Mouse (Mus musculus): Measurements from ENCODE around the gene Xlr3a.
"Not testable (repeated sequence)": the region's sequence is repeated elsewhere in the genome, so short reads cannot be mapped to it uniquely, and the experiment has no call there.

Gene Xlr3a

GRCm38 (mm10) chrX:73096941-73097508 lies at the start of gene Xlr3a:
Gene Xlr3a (minus strand): TSS chrX:73097095.
- not testable (repeated sequence) for DNase-seq (ENCODE audit: low spot score)

- not testable (repeated sequence) for DNase-seq (ENCODE audit: low spot score)
These were observed 46.3 kb upstream of the Xlr3a start for GRCm38 (mm10) chrX:73143218-73143618.

DNA sequence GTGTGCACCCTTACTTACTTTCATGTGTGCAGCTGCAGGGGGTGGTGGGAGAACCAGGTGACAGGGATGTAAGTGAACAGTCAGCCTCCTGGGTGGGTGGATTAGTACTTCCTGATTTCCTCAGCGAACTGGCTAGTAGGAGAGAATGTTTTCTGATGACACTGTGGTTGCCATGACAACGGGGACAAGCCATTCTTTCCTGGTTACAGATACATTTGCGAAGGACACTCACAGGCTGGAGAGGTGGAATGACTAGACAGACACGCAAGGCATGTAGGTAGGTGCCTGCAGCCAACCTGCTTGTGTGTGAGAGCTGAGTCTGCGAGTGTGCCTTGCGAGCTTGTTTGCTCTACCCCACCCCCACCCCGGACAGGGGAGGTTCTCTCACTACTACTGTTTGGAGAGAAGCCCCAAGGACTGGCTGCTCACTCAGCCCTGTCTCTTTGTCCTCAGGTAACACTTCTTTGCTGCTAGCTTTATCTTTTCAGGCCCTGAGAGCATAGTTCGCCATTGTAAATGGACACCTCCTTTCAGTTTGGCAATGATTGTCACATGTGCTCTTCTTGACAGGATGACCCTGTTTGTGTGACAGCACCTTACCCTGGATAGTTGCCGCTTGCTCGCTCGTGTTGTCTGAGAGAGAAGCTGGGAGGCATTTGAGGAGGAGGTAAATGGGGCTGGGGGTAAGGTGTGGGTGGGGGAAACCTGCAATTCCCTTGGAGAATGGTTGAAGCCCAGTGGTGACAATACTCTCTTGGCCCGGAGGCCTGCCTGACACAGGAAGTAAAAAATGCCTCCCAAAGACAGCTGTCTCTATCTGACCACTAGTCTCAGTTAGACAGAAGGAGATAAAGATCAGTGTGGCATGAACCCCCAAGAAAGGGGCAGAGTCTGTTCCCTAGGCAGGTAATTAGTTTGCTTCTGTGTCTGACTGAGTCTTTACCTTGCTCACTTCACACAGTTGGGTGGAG lies 26.2 kb upstream of the Xlr3a start:
- DNase-seq (ENCODE audit: low spot score): not testable (repeated sequence)

GRCm38 (mm10) chrX:73116747-73117146 lies 19.9 kb upstream of the Xlr3a start, which contains the start of gene Gm14685:
Gene Gm14685 (plus strand): TSS chrX:73117047.
- not testable (repeated sequence) for DNase-seq (ENCODE audit: low spot score)

DNA sequence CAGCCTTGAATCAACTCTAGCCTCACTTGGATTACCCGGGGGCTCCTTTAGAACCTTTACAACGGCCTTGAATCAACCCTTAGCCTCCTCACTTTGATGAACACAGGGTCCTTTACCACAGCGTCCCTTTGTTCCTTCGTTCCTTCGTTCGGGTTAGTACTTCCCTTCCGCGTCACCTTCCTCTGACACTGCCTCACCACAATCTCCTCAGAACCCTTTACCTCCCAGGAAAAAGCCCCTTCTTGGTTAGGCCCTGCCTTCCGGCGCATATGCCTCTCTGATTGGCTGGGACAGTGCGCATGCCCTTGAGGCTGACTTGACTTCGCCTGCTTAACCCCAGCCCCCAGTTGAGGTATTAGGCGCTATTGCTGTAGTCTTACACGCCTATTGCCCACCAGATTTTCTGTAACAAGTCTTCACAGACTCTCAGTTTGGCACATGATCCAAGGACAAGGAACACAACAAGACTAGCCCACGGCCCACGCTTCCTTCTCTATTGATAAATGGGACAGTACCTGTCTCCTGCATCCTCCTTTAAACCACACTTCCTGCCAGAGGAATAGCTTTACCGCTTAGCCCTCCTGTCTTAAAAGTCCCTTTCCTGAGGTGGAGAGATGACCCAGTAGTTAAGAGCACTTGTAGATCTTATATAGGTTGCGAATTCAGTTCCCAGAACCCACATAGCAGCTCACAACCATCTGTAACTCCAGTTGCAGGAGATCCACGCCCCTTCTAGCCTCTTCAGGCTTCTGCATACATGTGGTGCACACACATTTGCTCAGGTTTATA lies 14.4 kb downstream of the Xlr3a start, which contains the start of gene Xlr4a:
Gene Xlr4a, minus strand, starts transcription at position 212 of the 789 bp plus-strand sequence.
- DNase-seq (ENCODE audit: low spot score): not testable (repeated sequence)

GRCm38 (mm10) chrX:73066765-73067312 lies 30.1 kb downstream of the Xlr3a start:
- DNase-seq (ENCODE audit: low spot score): not testable (repeated sequence)

GRCm38 (mm10) chrX:73064415-73064793 lies 32.5 kb downstream of the Xlr3a start, which contains the start of gene Pnma3:
Gene Pnma3 (plus strand): TSS chrX:73064787.
- DNase-seq (ENCODE audit: low spot score): no peak

GRCm38 (mm10) chrX:73063512-73064414 lies 33.1 kb downstream of the Xlr3a start:
- no peak for DNase-seq (ENCODE audit: low spot score)

GRCm38 (mm10) chrX:73062323-73062722 lies 34.6 kb downstream of the Xlr3a start:
- no peak for DNase-seq (ENCODE audit: low spot score)

- DNase-seq (ENCODE audit: low spot score): no peak
These were observed 35.4 kb downstream of the Xlr3a start for GRCm38 (mm10) chrX:73061528-73061927.

DNA sequence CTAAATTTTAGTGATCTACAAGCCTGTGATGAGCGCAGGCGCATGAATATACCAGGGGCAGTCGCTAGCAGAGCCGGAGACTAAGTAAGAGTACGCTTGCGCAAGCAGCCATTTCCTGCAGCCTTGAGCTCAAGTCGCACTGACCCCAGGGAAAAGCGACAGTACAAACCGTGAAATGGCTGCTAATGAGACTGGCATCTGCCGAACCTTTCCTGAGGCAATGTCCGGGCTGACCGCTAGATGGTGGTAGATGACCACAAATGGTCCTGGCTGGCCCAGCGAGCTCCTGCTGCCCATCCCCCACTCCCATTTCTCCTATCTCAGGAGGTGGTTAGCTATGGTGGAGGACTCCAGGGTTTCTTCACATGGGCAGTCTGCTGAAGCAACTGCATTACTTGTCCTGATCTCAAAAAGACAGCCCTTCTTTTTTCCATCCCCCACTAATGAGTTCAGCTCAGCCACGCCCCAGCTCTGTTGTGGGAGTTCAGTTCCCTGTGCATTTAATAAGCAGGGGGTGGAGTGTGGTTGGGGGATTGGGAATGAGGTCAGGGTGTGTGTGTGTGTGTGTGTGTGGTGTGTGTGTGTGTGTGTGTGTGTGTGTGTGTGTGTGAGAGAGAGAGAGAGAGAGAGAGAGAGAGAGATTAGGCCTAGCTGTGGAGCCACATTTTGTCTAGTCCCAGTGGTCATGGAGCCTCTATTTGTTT lies 42.9 kb downstream of the Xlr3a start:
- peak; percentile 88 for DNase-seq (ENCODE audit: low spot score)

DNA sequence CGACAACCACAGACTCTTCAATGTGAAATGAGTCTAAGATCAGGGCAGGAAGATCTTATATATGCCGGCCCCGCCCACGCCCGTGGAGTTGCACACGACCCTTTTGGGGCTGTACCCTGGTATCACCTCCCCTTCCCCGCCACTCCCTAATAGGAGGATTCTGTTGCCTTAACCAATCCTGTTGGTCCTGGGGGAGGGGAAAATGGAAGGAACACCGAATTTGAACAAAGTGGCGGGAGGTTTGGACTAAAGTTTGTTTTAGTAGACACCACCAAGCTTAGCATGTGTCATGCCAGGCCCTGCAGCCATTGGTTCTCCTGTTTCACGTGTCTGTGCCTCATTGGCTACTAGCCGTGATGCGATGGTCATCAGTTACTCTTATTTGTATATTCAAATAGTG lies 57.2 kb downstream of the Xlr3a start:
- DNase-seq (ENCODE audit: low spot score): no peak

DNA sequence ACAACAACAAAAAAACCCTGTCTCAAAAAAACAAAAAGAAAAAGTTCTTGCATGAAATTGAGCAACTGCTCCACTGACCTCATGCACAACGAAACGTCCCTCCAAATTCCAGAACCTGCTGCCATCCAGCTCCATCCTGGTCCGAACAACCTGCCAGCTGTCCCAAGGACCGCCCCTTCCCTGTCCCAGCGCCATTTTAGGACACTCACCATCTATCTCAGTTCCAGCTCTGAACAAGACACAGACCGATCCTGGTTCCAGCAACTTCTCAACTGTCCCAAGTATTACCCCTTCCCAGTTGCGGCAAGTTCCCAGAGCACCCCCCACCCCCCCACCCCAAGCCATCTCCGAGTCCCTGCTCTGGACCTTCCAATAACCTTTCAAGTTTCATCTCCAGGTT lies 58.1 kb downstream of the Xlr3a start:
- no peak for DNase-seq (ENCODE audit: low spot score)

DNA sequence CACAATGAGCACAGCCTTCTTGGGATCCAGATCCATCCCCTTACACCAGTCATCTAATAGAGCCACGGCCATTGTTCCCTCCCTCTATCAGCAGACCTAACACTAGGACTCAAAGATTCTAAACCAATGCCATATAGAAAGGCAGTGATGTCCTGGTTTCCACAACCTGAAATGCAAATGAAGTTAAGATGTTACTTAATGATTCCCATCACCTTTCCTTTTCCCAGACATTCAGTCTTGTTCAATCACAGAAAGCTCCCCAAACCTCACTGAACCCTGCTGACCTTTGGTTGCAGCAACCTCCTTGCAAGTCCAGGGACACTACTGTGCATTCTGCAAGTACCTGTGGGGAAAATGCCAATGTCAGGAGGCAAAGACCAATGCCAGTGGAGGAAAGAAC lies 59.9 kb downstream of the Xlr3a start, which contains the start of gene Pnma5:
Gene Pnma5, minus strand, starts transcription at position 101 of the 400 bp plus-strand sequence.
- no peak for DNase-seq (ENCODE audit: low spot score)
